Mouse (Mus musculus) hindbrain, embryonic 15.5 days (tissue): ENCODE measurements around the gene Arf1. TPM values are rescaled to one million over a fixed set of nuclear protein-coding genes. Genes with fewer than 3 reads are reported as not detected.

Source experiments
- ATAC-seq: fragments of 200-750 bp; cut with Nextera tagmentation; 2 replicates; pipeline ENCODE4 v1.8.0; 2017; ENCODE audit warnings: low read depth, moderate number of reproducible peaks, moderate TSS enrichment; ENCODE audit not compliant: low FRiP score
- H3K27ac ChIP-seq: fragments of 300-500 bp; sonication (generic); replicated peaks from 2 replicates; pipeline ENCODE4 v1.5.1; 2015; ENCODE audit warnings: mild to moderate bottlenecking, inconsistent platforms
- H3K27me3 ChIP-seq: fragments of 300-500 bp; sonication (generic); 2 replicates; pipeline ENCODE4 v1.6.1; 2015; ENCODE audit warnings: control low read depth, inconsistent platforms
- H3K36me3 ChIP-seq: fragments of 300-500 bp; sonication (generic); 2 replicates; pipeline ENCODE4 v1.6.1; 2015; ENCODE audit warnings: control low read depth, inconsistent platforms
- H3K4me1 ChIP-seq: fragments of 300-500 bp; sonication (generic); replicated peaks from 2 replicates; pipeline ENCODE4 v1.6.1; 2015; ENCODE audit warnings: control low read depth, inconsistent platforms
- H3K4me2 ChIP-seq: fragments of 300-500 bp; sonication (generic); 2 replicates; pipeline ENCODE4 v1.6.1; 2015; ENCODE audit warnings: moderate library complexity, mild to moderate bottlenecking, inconsistent platforms
- H3K4me3 ChIP-seq: fragments of 300-500 bp; sonication (generic); 2 replicates; pipeline ENCODE4 v1.5.1; 2015; ENCODE audit warnings: mild to moderate bottlenecking, inconsistent platforms
- H3K9ac ChIP-seq: fragments of 300-500 bp; sonication (generic); 2 replicates; pipeline ENCODE4 v1.6.1; 2015; ENCODE audit warnings: inconsistent platforms
- H3K9me3 ChIP-seq: fragments of 300-500 bp; sonication (generic); 2 replicates; pipeline ENCODE4 v1.6.1; 2016; ENCODE audit warnings: control low read depth, inconsistent platforms
- WGBS: fragments of 180-500 bp; shearing (Covaris S2); methylation state at CpG from one replicate; pipeline ENCODE4 v1.1.7; 2015; 5-methylcytosine and 5-hydroxymethylcytosine counted together
- polyA plus RNA-seq: library from polyadenylated mRNA; unstranded; fragments of >200 nt; fragmentation: Nextera tagmentation; extraction: Ambion mirVana; gene quantifications from 2 replicates; pipeline ENCODE4 v1.2.1, GENCODE M21; 2015

Arf1 gene
- polyA plus RNA-seq, 1 experiment from 2014 or later: 653 TPM

DNA sequence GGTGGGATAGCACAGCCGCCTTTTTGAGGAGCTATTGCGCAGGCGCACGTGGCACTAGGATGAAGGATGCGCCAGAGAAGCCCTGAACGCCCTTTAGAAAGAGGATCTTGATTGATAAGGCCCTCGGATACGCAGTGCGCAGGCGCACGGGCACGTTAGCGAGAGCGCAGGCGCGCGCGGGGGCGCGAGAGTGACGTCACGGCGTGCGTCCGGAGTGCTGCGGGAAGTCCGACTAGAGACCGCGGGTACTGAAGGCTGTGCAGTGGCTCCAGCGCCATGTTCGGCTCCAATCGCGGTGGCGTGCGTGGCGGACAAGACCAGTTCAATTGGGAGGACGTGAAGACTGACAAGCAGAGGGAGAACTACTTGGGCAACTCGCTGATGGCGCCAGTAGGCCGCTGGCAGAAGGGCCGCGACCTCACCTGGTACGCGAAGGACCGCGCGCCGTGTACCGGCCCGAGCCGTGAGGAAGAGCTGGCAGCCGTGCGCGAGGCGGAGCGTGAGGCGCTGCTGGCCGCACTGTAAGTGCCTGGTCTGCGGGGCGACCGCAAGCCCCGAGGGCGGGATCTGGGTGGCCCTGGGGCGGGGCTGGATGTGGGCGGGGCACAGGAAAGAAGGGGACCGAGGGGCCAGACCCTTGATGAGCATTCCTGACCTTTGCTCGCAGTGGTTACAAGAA lies 19.8 kb downstream of the Arf1 start, which contains the start of gene 2310033P09Rik:
Gene 2310033P09Rik, plus strand, starts transcription at position 169 of the 679 bp plus-strand sequence.
- H3K36me3 ChIP-seq: peaks cover 37% of the 10 kb centered on the region
- peak within 1 kb of the TSS; percentile 82 for H3K9ac ChIP-seq
- under 1% methylated on average over 67 of the region's 67 CpGs for WGBS
- no peaks in the 10 kb centered on the region for H3K9me3 ChIP-seq
- H3K27ac ChIP-seq: peak within 1 kb of the TSS; percentile 88
- no peaks in the 10 kb centered on the region for H3K27me3 ChIP-seq
- peaks cover 26% of the 10 kb centered on the region for H3K4me1 ChIP-seq
- H3K4me3 ChIP-seq: peak within 1 kb of the TSS; percentile 71
- H3K4me2 ChIP-seq: peak within 1 kb of the TSS; percentile 90
- ATAC-seq: peak; percentile 91

DNA sequence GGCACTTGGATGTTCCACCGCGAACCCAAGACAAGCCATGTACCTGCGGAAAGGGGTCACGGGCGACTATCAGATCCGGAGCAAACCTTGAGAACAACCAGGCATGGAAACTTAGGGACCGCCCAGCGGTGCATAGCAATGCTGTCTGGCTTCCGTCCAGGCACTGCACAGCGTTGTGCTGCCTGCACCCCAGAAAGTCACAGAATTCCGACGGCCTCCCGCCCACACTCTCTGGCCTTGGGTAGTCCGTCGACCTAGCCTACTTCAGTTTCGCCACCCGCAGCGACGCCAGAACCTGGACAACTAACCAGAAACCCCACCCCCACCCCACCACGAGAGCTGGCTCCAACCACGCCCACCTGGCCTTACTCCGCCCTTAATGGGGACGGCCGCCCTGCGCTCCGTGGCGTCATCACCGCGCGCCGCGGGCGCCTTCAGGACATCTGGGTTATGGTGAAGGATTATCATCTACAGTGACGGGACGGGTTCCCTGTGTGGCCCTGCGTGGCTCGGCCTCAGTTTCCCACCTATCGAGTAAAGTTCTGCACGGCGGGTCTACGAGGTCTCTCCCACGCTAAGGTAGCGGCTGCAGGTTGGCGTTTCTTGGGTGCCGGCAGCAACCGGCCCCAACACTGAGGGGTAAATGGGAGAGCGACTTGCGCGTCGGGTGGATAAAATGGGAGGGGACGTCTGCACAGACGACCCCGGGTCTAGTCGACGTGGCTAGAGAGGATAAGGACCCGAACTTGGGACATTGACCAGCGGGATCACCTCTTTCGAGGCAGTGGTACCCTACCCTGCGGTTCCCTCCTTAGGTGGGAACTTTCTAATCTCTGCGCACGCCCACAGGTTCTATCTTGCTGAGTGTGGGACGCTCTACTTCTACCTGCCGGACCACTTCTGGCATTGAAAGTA lies 25.7 kb downstream of the Arf1 start, which contains the start of gene Mrpl55:
Gene Mrpl55, plus strand, starts transcription at position 406 of the 915 bp plus-strand sequence.
- Histone ChIP-seq H3K9me3 (no peaks in the 10 kb centered on the region), H3K27ac (peak within 1 kb of the TSS; percentile 75), H3K4me1 (peaks cover 22% of the 10 kb centered on the region), H3K9ac (peak within 1 kb of the TSS; percentile 71), H3K4me3 (peak within 1 kb of the TSS; percentile 72), H3K4me2 (peak within 1 kb of the TSS; percentile 85), H3K27me3 (no peaks in the 10 kb centered on the region), H3K36me3 (peaks cover 13% of the 10 kb centered on the region; the same call in 1 of the 2 replicates)
- WGBS: under 1% methylated on average over 63 of the region's 63 CpGs
- ATAC-seq: peak; percentile 92

DNA sequence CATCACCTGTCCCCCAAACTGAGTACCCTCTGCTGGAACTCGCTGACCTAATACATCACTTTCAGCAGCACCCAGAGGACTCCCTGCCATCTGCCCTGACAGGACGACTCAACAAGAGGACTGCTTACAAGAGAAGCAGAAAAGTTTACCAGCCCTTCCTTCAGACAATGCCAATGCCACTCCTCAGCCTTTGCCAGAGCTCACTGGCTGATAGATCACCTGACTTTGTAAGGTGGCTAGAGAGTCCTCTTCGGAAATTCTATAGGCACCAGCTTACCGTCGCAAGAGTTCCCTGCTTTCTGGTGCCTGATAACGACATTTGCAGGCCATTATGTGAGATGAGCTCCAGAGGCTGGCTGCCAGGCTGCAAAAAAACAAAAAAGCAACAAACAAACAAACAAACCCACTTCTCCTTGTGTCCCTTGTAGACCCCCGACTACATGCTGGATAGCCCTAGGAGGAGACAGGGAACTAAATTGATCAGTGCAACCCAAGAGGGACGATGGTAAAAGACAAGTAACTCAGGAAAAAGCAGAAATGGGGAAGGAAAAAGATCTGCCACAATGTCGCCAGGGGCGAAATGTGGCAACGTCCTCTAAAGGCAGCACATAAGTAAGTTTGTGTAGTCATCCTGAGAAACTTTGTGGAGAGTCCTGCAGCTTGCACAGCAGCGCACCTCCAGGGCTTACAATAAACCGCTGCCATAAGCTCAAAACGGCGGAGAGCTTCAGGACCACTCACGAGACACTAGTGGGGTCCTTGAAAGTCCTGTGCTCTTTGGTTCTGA lies 26.7 kb downstream of the Arf1 start:
- peak overlapping the region; percentile 85 for H3K4me2 ChIP-seq
- H3K9me3 ChIP-seq: no peaks in the 10 kb centered on the region
- WGBS: 37% methylated on average over 16 of the region's 16 CpGs
- peak overlapping the region; percentile 72 for H3K4me3 ChIP-seq
- H3K4me1 ChIP-seq: peaks cover 21% of the 10 kb centered on the region
- H3K36me3 ChIP-seq: peaks cover 11% of the 10 kb centered on the region; the same call in 1 of the 2 replicates
- peak overlapping the region; percentile 71 for H3K9ac ChIP-seq
- no peaks in the 10 kb centered on the region for H3K27me3 ChIP-seq
- peak overlapping the region; percentile 62 for H3K27ac ChIP-seq
- no peak for ATAC-seq

- no peak overlapping the region for H3K27ac ChIP-seq
- peaks cover 6% of the 10 kb centered on the region for H3K4me1 ChIP-seq
- H3K36me3 ChIP-seq: no peaks in the 10 kb centered on the region
- no peak overlapping the region for H3K9ac ChIP-seq
- H3K9me3 ChIP-seq: no peaks in the 10 kb centered on the region
- no peak for ATAC-seq
- H3K4me3 ChIP-seq: no peak overlapping the region
- H3K27me3 ChIP-seq: no peaks in the 10 kb centered on the region
- H3K4me2 ChIP-seq: no peak overlapping the region
These were observed 31.8 kb downstream of the Arf1 start for GRCm38 (mm10) chr11:59196230-59196629.

DNA sequence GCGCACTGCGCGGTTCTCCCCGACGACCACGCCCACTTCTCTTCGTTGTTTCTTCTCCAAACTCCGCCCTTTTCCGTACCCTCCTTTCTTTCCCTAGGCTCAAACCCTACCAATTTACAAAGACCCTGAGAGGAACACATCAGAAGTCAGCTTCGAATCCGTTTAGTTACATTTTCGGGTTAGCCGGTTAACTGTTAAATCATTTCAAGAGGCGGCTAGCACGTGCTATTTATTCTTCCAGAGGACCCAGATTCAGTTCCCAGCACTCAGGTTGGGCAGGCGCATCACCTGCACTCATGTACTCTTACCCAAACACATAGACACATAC lies 36.0 kb downstream of the Arf1 start, which contains the start of gene Guk1:
Gene Guk1, minus strand, starts transcription at position 154 of the 328 bp plus-strand sequence.
- Histone ChIP-seq H3K9ac (peak within 1 kb of the TSS; percentile 70), H3K4me1 (peaks cover 27% of the 10 kb centered on the region), H3K4me2 (peak within 1 kb of the TSS; percentile 64), H3K27me3 (no peaks in the 10 kb centered on the region), H3K36me3 (no peaks in the 10 kb centered on the region), H3K9me3 (no peaks in the 10 kb centered on the region), H3K27ac (peak within 1 kb of the TSS; percentile 92), H3K4me3 (peak within 1 kb of the TSS; percentile 61)
- ATAC-seq: peak; percentile 6; the same call in 1 of the 2 replicates
- WGBS: 6% methylated on average over 16 of the region's 16 CpGs

GRCm38 (mm10) chr11:59191231-59192058 lies 36.6 kb downstream of the Arf1 start:
- Histone ChIP-seq H3K36me3 (no peaks in the 10 kb centered on the region), H3K9me3 (no peaks in the 10 kb centered on the region), H3K9ac (peak overlapping the region; percentile 70), H3K4me1 (peaks cover 27% of the 10 kb centered on the region), H3K27me3 (no peaks in the 10 kb centered on the region), H3K27ac (peak overlapping the region; percentile 92), H3K4me2 (peak overlapping the region; percentile 64), H3K4me3 (peak overlapping the region; percentile 61)
- ATAC-seq: peak; percentile 97
- WGBS: under 1% methylated on average over 57 of the region's 59 CpGs

GRCm38 (mm10) chr11:59187706-59188105 lies 40.4 kb downstream of the Arf1 start:
- no peak overlapping the region for H3K9ac ChIP-seq

DNA sequence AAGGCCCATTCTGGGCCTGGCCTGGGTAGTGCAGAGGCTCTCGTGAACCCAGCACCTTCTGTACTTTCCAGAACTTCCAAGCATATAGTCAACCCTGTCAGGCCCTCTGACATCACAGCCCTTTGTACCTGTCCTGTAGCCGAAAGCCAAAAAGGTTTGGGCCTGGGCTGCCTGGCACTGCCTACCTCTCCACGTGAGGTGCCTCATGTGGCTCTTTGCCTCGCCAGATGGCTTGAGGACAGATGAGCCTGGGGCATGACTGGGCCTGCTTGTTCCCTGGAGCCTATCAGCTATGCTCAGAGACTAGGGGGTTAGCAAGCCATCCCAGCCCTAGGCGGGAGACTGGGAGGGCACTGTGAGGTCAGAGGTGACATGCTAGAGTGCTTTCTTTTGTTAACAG lies 42.6 kb downstream of the Arf1 start:
- peaks cover 13% of the 10 kb centered on the region for H3K36me3 ChIP-seq
- 84% methylated on average over 5 of the region's 5 CpGs for WGBS

More at GRCm38 (mm10) chr11:59187706-59188105, 40.4 kb downstream of the Arf1 start:
- 93% methylated on average over 6 of the region's 6 CpGs for WGBS
- Histone ChIP-seq H3K9me3 (no peaks in the 10 kb centered on the region), H3K4me1 (peaks cover 31% of the 10 kb centered on the region), H3K27me3 (no peaks in the 10 kb centered on the region), H3K4me2 (no peak overlapping the region), H3K27ac (no peak overlapping the region), H3K4me3 (no peak overlapping the region), H3K36me3 (peaks cover 13% of the 10 kb centered on the region)
- ATAC-seq: no peak

DNA sequence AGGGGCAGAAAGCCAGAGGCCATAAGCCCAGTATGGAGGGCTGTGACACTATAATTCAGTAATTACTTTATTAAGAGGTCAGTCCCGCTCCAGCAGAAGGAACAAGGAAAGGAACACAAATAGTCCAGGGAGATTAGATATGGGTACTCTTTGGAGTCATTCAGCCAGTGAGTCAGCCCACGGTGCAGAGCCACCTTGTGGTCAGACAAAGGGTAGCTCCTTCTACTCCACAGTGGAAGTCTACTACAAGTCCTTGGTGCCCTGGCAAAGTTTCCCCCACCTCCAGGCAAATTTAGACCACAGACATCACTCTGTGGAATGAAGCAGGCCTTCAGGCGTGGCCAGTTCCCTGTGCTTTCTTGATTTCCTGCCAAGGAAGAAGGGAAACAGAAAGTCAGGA lies 44.2 kb downstream of the Arf1 start:
- no peak overlapping the region for H3K4me3 ChIP-seq
- no peaks in the 10 kb centered on the region for H3K9me3 ChIP-seq
- WGBS: 50% methylated on average over 3 of the region's 3 CpGs
- H3K27ac ChIP-seq: no peak overlapping the region
- peaks cover 13% of the 10 kb centered on the region for H3K36me3 ChIP-seq
- 0 out of 2 replicates have a peak, but pooled peaks cover 4% of the 10 kb centered on the region for H3K27me3 ChIP-seq
- ATAC-seq: peak; percentile 43; the same call in 1 of the 2 replicates
- no peak overlapping the region for H3K9ac ChIP-seq
- no peak overlapping the region for H3K4me2 ChIP-seq
- H3K4me1 ChIP-seq: peaks cover 10% of the 10 kb centered on the region; the same call in 1 of the 2 replicates

More for the DNA sequence above, 42.6 kb downstream of the Arf1 start:
- H3K27ac ChIP-seq: no peak overlapping the region
- no peaks in the 10 kb centered on the region for H3K27me3 ChIP-seq
- H3K9ac ChIP-seq: no peak overlapping the region
- no peak overlapping the region for H3K4me2 ChIP-seq
- peaks cover 26% of the 10 kb centered on the region for H3K4me1 ChIP-seq
- no peaks in the 10 kb centered on the region for H3K9me3 ChIP-seq
- no peak for ATAC-seq
- H3K4me3 ChIP-seq: no peak overlapping the region

- no peak within 1 kb of the TSS for H3K27ac ChIP-seq
- H3K4me3 ChIP-seq: no peak within 1 kb of the TSS
- H3K9me3 ChIP-seq: no peaks in the 10 kb centered on the region
- no peak for ATAC-seq
- H3K36me3 ChIP-seq: peaks cover 13% of the 10 kb centered on the region
- H3K9ac ChIP-seq: no peak within 1 kb of the TSS
- 0 out of 2 replicates have a peak, but pooled peaks cover 4% of the 10 kb centered on the region for H3K4me1 ChIP-seq
- peaks cover 12% of the 10 kb centered on the region for H3K27me3 ChIP-seq
- no peak within 1 kb of the TSS for H3K4me2 ChIP-seq
- 52% methylated on average over 3 of the region's 3 CpGs for WGBS
These were observed 45.2 kb downstream of the Arf1 start, which contains the start of gene Gjc2 for GRCm38 (mm10) chr11:59182864-59183331. Gene Gjc2 (minus strand): TSS chr11:59183213.
